Mouse (Mus musculus) spleen, adult 2 months (tissue): ENCODE measurements at regions not wholly inside any gene's neighbourhood (a gene's known extent, or its start where the extent isn't known, plus 50 kb on each side); places are given as distances from the start of the nearest gene placed in this dataset.

ENCODE experiments used
- DNase-seq, 2 experiments: peaks; one replicate each; pipeline versions ENCODE4 v3.0.0 to v3.0.0-alpha.2; 2012 to 2021; ENCODE audit warnings: low spot score in 2 of 2, low read depth in 1 of 2
- H3K27ac ChIP-seq: fragments of 200-500 bp; 2 replicates; pipeline ENCODE4 v1.5.1; 2012; ENCODE audit warnings: low read length, inconsistent platforms; ENCODE audit not compliant: insufficient read depth
- H3K27me3 ChIP-seq: fragments of 200-500 bp; 2 replicates; pipeline ENCODE4 v1.6.1; 2012; ENCODE audit warnings: mild to moderate bottlenecking, moderate library complexity, low read length, inconsistent platforms; ENCODE audit not compliant: control insufficient read depth, insufficient read depth
- H3K36me3 ChIP-seq: fragments of 200-500 bp; 2 replicates; pipeline ENCODE4 v1.6.1; 2012; ENCODE audit warnings: mild to moderate bottlenecking, low read length, inconsistent platforms; ENCODE audit not compliant: control insufficient read depth, insufficient read depth
- H3K4me1 ChIP-seq: fragments of 200-500 bp; 2 replicates; pipeline ENCODE4 v1.6.1; 2011; ENCODE audit warnings: inconsistent platforms; ENCODE audit not compliant: control insufficient read depth, insufficient read depth, insufficient read length
- H3K4me3 ChIP-seq: fragments of 200-500 bp; 2 replicates; pipeline ENCODE4 v1.5.1; 2011; ENCODE audit warnings: mild to moderate bottlenecking, inconsistent platforms; ENCODE audit not compliant: insufficient read depth, insufficient read length; ENCODE audit errors: extremely low read depth
- CTCF ChIP-seq: fragments of 200-500 bp; IDR thresholded peaks from 2 replicates; pipeline ENCODE4 v1.5.1; 2011; ENCODE audit warnings: mild to moderate bottlenecking, inconsistent platforms; ENCODE audit not compliant: insufficient read depth, insufficient read length, insufficient replicate concordance; ENCODE audit errors: extremely low read depth
- POLR2A ChIP-seq: fragments of 200-500 bp; IDR thresholded peaks from 2 replicates; pipeline ENCODE4 v1.6.1; 2011; ENCODE audit warnings: low read depth, low read length, inconsistent platforms
- WGBS: fragments of 180-500 bp; shearing (Covaris S2); methylation state at CpG from one replicate; pipeline ENCODE4 v1.1.7; 2018; 5-methylcytosine and 5-hydroxymethylcytosine counted together

- H3K4me1 ChIP-seq = no peaks in the 10 kb centered on the region
- WGBS = 91% methylated on average over 7 of the region's 7 CpGs
These were observed 133.9 kb upstream of the Rpl38 start for GRCm38 (mm10) chr11:114534436-114534835.

GRCm38 (mm10) chr11:114531241-114531765 is 137.0 kb upstream of the Rpl38 start:
- H3K4me1 ChIP-seq = no peaks in the 10 kb centered on the region
- TF ChIP-seq CTCF = no peak
- no peak for TF ChIP-seq POLR2A
- DNase-seq = no peak
- WGBS = 72% methylated on average over 4 of the region's 4 CpGs
- H3K36me3 ChIP-seq = no peaks in the 10 kb centered on the region
- no peak overlapping the region for H3K27ac ChIP-seq
- H3K4me3 ChIP-seq = no peak overlapping the region
- H3K27me3 ChIP-seq = no peaks in the 10 kb centered on the region

More at GRCm38 (mm10) chr11:114534436-114534835, 133.9 kb upstream of the Rpl38 start:
- Histone ChIP-seq H3K27me3 (no peaks in the 10 kb centered on the region), H3K4me3 (no peak overlapping the region), H3K27ac (no peak overlapping the region), H3K36me3 (no peaks in the 10 kb centered on the region)
- DNase-seq = no peak
- no peak for TF ChIP-seq CTCF
- no peak for TF ChIP-seq POLR2A

- H3K27ac ChIP-seq = no peak overlapping the region
- H3K4me3 ChIP-seq = no peak overlapping the region
- no peak for DNase-seq
- H3K36me3 ChIP-seq = no peaks in the 10 kb centered on the region
- no peak for TF ChIP-seq POLR2A
- no peak for TF ChIP-seq CTCF
- H3K27me3 ChIP-seq = no peaks in the 10 kb centered on the region
- WGBS = 81% methylated on average over 10 of the region's 10 CpGs
- H3K4me1 ChIP-seq = no peaks in the 10 kb centered on the region
These were observed 139.2 kb upstream of the Rpl38 start for GRCm38 (mm10) chr11:114528937-114529772.

- peak in 1 of 2 experiments; percentile 53 for DNase-seq
- 51% methylated on average over 6 of the region's 6 CpGs for WGBS
These were observed 144.7 kb upstream of the Rpl38 start for GRCm38 (mm10) chr11:114523444-114524238.

GRCm38 (mm10) chr11:114515278-114515677 is 153.0 kb upstream of the Rpl38 start:
- WGBS = 49% methylated on average over 4 of the region's 4 CpGs
- DNase-seq = no peak
- Histone ChIP-seq H3K36me3 (no peaks in the 10 kb centered on the region), H3K27me3 (no peaks in the 10 kb centered on the region), H3K4me3 (no peak overlapping the region), H3K27ac (no peak overlapping the region), H3K4me1 (no peaks in the 10 kb centered on the region)
- no peak for TF ChIP-seq POLR2A

More at GRCm38 (mm10) chr11:114523444-114524238, 144.7 kb upstream of the Rpl38 start:
- H3K36me3 ChIP-seq = no peaks in the 10 kb centered on the region
- H3K4me1 ChIP-seq = no peaks in the 10 kb centered on the region
- H3K4me3 ChIP-seq = no peak overlapping the region
- no peak overlapping the region for H3K27ac ChIP-seq
- no peaks in the 10 kb centered on the region for H3K27me3 ChIP-seq
- TF ChIP-seq CTCF (peak; percentile 71; the same call in 1 of the 2 replicates), POLR2A (no peak)

GRCm38 (mm10) chr11:114514126-114514525 is 154.2 kb upstream of the Rpl38 start:
- DNase-seq = no peak
- Histone ChIP-seq H3K27ac (no peak overlapping the region), H3K36me3 (no peaks in the 10 kb centered on the region), H3K4me1 (no peaks in the 10 kb centered on the region), H3K27me3 (no peaks in the 10 kb centered on the region), H3K4me3 (no peak overlapping the region)
- 63% methylated on average over 2 of the region's 2 CpGs for WGBS
- TF ChIP-seq POLR2A = no peak
- no peak for TF ChIP-seq CTCF
